Mouse (Mus musculus): ENCODE measurements around the gene C1qtnf4. TPM values are rescaled to one million over a fixed set of nuclear protein-coding genes. Genes with fewer than 3 reads are reported as not detected.
A peak's percentile ranks its signal among the peaks of the same experiment; 100 is the strongest.

C1qtnf4 gene
- total and polyA plus RNA-seq, 3 experiments: not detected

- dilution Hi-C loops (cut with MboI; ENCODE audit: extremely low pct_ligation_motif_present, extremely low pct_unique_long_range_greater_than_20kb, low sequenced_read_pairs): no loop called here
- H3K9me3 ChIP-seq (replicated peaks; ENCODE audit: low read length): peaks cover 11% of the 10 kb centered on the region
- H3K27ac ChIP-seq (ENCODE audit: insufficient read depth, low read depth): no peak overlapping the region
These were observed 40.4 kb upstream of the C1qtnf4 start for GRCm38 (mm10) chr2:90845234-90845633.

DNA sequence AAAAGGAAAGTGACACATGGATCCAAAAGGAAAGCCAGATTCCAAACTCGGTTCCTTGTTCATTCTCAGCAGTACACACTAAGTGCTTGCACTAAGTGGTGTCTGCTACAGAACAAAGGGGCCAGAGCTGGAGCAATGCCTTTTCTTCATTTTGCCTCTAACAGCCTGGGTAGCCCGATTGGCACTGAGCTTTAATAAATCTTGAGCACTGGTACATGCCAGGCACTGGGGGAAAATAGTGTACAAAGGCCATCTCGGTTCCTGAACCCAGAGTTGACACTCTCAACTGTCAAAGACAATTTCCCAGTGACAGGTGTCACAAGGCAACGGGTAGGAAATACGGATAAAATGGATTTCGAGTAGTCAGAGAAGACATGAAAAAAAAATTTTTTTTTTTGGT lies 39.5 kb upstream of the C1qtnf4 start:
- Histone ChIP-seq H3K4me3 (replicated peaks in 1 of 3; ENCODE audit: low read depth in 2 of 3, low read length in 2 of 3, poor library complexity in 1 of 3) (peak overlapping the region in 2 of 3 experiments; percentile 84 to 85), H3K27ac (ENCODE audit: insufficient read depth, low read depth) (no peak overlapping the region)
- dilution Hi-C loops (cut with MboI; ENCODE audit: extremely low pct_ligation_motif_present, extremely low pct_unique_long_range_greater_than_20kb, low sequenced_read_pairs): no loop called here

More at GRCm38 (mm10) chr2:90845234-90845633, 40.4 kb upstream of the C1qtnf4 start:
- H3K27me3 ChIP-seq (replicated peaks): no peaks in the 10 kb centered on the region
- in situ Hi-C loops (cut with MboI; ENCODE audit: low pct_ligation_motif_present, low pct_unique_long_range_greater_than_20kb, low sequenced_read_pairs): no loop called here
- TF ChIP-seq EP300 (IDR thresholded peaks at IDR 0.05; ENCODE audit: low read length) (no peak), E2F4 (IDR thresholded peaks at IDR 0.05; ENCODE audit: insufficient replicate concordance, low read depth, low read length) (no peak), NELFE (IDR thresholded peaks at IDR 0.05; ENCODE audit: low read depth, low read length) (no peak), USF2 (conservative IDR thresholded peaks at IDR 0.05; ENCODE audit: low read depth, low read length) (no peak), ZKSCAN1 (IDR thresholded peaks at IDR 0.05; ENCODE audit: borderline replicate concordance, low read depth, low read length) (no peak), POLR2AphosphoS2 (IDR thresholded peaks at IDR 0.05; ENCODE audit: low read depth, low read length) (no peak), GABPA (IDR thresholded peaks at IDR 0.05; ENCODE audit: insufficient replicate concordance, low read depth, low read length) (no peak), MAX (IDR thresholded peaks at IDR 0.05; ENCODE audit: low read length) (no peak), POLR2A (IDR thresholded peaks at IDR 0.05; ENCODE audit: low read depth, low read length) (no peak), SIN3A (IDR thresholded peaks at IDR 0.05; ENCODE audit: low read length) (no peak), CTCF (conservative IDR thresholded peaks at IDR 0.05 in 1 of 2, IDR thresholded peaks at IDR 0.05 in 1 of 2; ENCODE audit: low read depth in 2 of 2, low read length in 2 of 2) (no peak), MAFK (IDR thresholded peaks at IDR 0.05; ENCODE audit: insufficient replicate concordance, low read length) (no peak), UBTF (IDR thresholded peaks at IDR 0.05; ENCODE audit: low read depth, low read length) (no peak), TCF12 (IDR thresholded peaks at IDR 0.05; ENCODE audit: low read depth, low read length) (no peak), JUND (conservative IDR thresholded peaks at IDR 0.05; ENCODE audit: low read depth, low read length) (no peak), JUN (IDR thresholded peaks at IDR 0.05; ENCODE audit: insufficient read depth, low read depth, low read length) (no peak), TBP (conservative IDR thresholded peaks at IDR 0.05; ENCODE audit: low read depth, low read length) (no peak), ZC3H11A (IDR thresholded peaks at IDR 0.05; ENCODE audit: low read depth, low read length) (no peak), KAT2A (IDR thresholded peaks at IDR 0.05; ENCODE audit: insufficient replicate concordance, low read length) (no peak)
- DNase-seq (ENCODE audit: extremely low read depth): no peak
- peaks cover 20% of the 10 kb centered on the region for H3K79me2 ChIP-seq (replicated peaks; ENCODE audit: control insufficient read depth, extremely low read depth, insufficient read depth, poor library complexity, severe bottlenecking)
- no peak overlapping the region for H3K4me3 ChIP-seq (replicated peaks in 1 of 3; ENCODE audit: low read depth in 2 of 3, low read length in 2 of 3, poor library complexity in 1 of 3)
- peaks cover 0 to 25% of the 10 kb centered on the region in 2 experiments; a peak in 2 of 4 replicates for H3K4me1 ChIP-seq (ENCODE audit: control insufficient read depth in 1 of 2, insufficient read depth in 2 of 2)
- peaks cover under 1 to 9% of the 10 kb centered on the region in 2 experiments for H3K36me3 ChIP-seq (replicated peaks in 1 of 2; ENCODE audit: control insufficient read depth in 1 of 2, insufficient read depth in 1 of 2, low read length in 1 of 2)
- H3K4me2 ChIP-seq (ENCODE audit: insufficient read depth, low read depth, poor library complexity, severe bottlenecking): no peak overlapping the region
- H3K9ac ChIP-seq (ENCODE audit: insufficient read depth, low read depth): no peak overlapping the region

More for the DNA sequence above, 39.5 kb upstream of the C1qtnf4 start:
- in situ Hi-C loops (cut with MboI; ENCODE audit: low pct_ligation_motif_present, low pct_unique_long_range_greater_than_20kb, low sequenced_read_pairs): no loop called here
- TF ChIP-seq MAFK (IDR thresholded peaks at IDR 0.05; ENCODE audit: insufficient replicate concordance, low read length): no peak
- TF ChIP-seq CHD2 (IDR thresholded peaks at IDR 0.05; ENCODE audit: low read length): no peak
- no peak for TF ChIP-seq MAZ (IDR thresholded peaks at IDR 0.05; ENCODE audit: low read depth, low read length)
- TF ChIP-seq IRF4 (IDR thresholded peaks at IDR 0.05; ENCODE audit: low read depth, low read length): no peak
- no peak for TF ChIP-seq RCOR1 (conservative IDR thresholded peaks at IDR 0.05; ENCODE audit: low read depth, low read length)
- TF ChIP-seq BHLHE40 (IDR thresholded peaks at IDR 0.05; ENCODE audit: low read depth, low read length): no peak
- no peak for TF ChIP-seq ZKSCAN1 (IDR thresholded peaks at IDR 0.05; ENCODE audit: borderline replicate concordance, low read depth, low read length)
- Histone ChIP-seq H3K4me1 (ENCODE audit: control insufficient read depth in 1 of 2, insufficient read depth in 2 of 2) (peaks cover 0 to 29% of the 10 kb centered on the region in 2 experiments; a peak in 2 of 4 replicates), H3K36me3 (replicated peaks in 1 of 2; ENCODE audit: control insufficient read depth in 1 of 2, insufficient read depth in 1 of 2, low read length in 1 of 2) (peaks cover 9 to 19% of the 10 kb centered on the region in 2 experiments), H3K9ac (ENCODE audit: insufficient read depth, low read depth) (peak overlapping the region; percentile 89), H3K4me2 (ENCODE audit: insufficient read depth, low read depth, poor library complexity, severe bottlenecking) (peak overlapping the region; percentile 80), H3K27me3 (replicated peaks) (no peaks in the 10 kb centered on the region), H3K79me2 (replicated peaks; ENCODE audit: control insufficient read depth, extremely low read depth, insufficient read depth, poor library complexity, severe bottlenecking) (peaks cover 20% of the 10 kb centered on the region), H3K9me3 (replicated peaks; ENCODE audit: low read length) (peaks cover 5% of the 10 kb centered on the region)
- peak; percentile 5 for DNase-seq (ENCODE audit: extremely low read depth)
